Mouse (Mus musculus): ENCODE data around the gene Rbp7.
A peak's percentile ranks its signal among the peaks of the same experiment; 100 is the strongest.
"Not testable (repeated sequence)": the region's sequence is repeated elsewhere in the genome, so short reads cannot be mapped to it uniquely, and the experiment has no call there.

Rbp7 gene

DNA sequence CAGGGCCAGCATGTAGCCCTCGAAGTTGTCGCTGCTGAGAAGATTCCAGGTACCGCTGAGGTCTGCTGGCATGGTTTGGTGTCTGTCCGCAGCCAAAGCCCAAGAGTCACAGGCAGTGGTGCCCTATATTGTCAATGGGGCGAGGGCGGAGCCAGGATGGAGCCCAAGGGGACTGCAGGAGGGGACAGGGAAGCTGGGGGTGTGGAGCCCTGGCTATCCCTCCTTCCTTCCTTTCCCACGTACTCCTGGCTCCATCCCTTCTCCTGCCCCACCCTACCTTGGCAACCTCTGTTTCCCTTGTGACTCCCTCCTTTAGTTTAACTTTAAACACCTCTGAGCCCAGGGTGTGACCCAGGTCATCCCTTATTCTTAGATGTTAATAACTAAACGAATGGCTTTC lies at the start of gene Rbp7:
Rbp7 (minus strand) TSS at position 100 of the 400 bp plus-strand sequence.
- no peak for DNase-seq (ENCODE audit: extremely low spot score, low read depth, low spot score)

DNA sequence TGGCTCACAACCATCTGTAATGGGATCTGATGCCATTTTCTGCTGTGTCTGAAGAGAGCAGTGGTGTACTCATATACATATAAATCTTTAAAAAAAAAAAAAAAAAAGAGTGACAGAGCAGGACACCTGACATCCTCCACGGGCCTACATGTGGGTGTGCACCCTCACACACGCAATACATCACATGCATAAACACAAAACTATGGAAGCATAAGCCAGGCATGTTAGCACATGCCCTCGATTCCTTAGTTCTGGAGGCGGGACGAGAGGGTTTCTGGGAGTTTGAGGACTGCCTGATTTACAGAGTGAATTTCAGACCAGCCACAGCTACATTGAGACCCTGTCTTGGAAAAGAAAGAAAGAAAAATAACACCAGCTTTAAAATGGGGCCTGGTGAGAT lies 49.6 kb upstream of the Rbp7 start:
- DNase-seq (ENCODE audit: extremely low spot score, low read depth, low spot score): no peak

DNA sequence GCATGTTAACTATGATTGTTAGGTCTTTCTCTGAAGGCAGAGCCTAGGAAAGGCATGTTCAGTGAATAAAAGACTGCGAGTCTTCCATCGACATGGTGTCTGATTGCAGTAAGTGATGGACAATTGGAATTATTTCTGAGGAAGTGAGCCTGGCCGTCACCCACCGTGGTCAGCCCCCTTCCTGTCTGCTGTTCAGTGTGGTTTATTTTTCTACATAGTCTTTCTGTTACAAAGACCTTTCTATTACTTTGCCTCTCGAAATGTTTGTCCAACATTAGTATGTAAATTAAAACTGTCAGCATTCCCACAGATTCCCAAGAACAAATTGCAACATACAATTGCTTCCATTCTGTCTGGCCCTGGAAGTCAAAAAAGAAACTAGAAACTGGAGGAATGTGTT lies 45.0 kb upstream of the Rbp7 start:
- DNase-seq (ENCODE audit: extremely low spot score, low read depth, low spot score): no peak

DNA sequence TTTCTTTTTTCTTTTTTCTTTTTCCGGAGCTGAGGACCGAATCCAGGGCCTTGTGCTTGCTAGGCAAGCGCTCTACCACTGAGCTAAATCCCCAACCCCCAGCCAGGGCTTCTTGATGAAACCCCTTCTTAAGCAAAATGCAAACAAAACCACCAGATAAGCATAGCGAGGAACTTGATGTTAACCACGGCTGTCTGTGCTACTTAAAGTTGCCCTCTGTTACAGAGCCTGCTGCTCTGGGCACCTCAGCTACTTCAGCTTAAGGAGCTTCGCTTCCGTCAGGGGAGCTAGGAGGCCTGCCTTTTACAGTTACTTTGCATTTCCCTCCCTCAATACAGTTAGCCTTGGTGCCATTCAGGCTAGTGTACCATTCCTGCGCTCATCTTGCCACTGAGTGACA lies 44.1 kb upstream of the Rbp7 start:
- no peak for DNase-seq (ENCODE audit: extremely low spot score, low read depth, low spot score)

DNA sequence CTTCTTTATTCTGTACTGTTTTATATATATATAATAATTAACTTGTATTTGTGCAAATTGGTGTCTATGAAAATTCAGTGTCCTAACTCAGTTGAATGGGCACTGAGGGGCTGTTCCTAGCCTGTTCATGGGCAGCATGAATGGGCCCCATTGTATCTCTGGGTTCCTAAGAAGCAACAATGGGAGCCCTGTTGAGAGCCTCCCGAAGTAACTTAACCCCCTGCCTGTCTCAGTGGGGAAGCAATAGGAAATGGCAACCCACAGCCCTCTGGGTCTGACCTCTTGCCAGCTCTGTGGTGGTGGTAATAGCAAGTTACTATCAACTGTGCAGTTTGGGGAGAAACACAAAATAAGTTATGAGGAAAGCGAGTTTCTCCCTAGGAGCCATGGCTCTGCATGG lies 41.8 kb upstream of the Rbp7 start:
- DNase-seq (ENCODE audit: extremely low spot score, low read depth, low spot score): no peak

DNA sequence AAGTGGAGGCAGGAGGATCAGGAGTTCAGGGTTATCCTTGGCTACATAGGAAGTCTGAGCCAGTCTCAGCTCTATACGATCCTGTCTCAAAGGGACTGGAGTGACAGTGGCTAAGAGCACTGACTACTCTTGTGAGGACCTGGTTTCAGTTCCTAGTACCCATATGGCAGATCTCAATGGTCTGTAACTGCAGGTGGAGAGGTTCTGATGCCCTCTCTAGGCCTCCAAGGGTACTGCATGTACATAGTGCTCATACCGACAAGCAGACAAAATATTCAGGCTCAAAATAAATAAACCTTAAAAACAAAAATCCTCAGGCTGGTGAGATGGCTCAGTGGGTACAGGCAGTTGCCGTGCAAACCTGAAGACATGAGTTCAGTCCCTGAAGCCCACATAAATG lies 36.4 kb upstream of the Rbp7 start:
- DNase-seq (ENCODE audit: extremely low spot score, low read depth, low spot score): no peak

DNA sequence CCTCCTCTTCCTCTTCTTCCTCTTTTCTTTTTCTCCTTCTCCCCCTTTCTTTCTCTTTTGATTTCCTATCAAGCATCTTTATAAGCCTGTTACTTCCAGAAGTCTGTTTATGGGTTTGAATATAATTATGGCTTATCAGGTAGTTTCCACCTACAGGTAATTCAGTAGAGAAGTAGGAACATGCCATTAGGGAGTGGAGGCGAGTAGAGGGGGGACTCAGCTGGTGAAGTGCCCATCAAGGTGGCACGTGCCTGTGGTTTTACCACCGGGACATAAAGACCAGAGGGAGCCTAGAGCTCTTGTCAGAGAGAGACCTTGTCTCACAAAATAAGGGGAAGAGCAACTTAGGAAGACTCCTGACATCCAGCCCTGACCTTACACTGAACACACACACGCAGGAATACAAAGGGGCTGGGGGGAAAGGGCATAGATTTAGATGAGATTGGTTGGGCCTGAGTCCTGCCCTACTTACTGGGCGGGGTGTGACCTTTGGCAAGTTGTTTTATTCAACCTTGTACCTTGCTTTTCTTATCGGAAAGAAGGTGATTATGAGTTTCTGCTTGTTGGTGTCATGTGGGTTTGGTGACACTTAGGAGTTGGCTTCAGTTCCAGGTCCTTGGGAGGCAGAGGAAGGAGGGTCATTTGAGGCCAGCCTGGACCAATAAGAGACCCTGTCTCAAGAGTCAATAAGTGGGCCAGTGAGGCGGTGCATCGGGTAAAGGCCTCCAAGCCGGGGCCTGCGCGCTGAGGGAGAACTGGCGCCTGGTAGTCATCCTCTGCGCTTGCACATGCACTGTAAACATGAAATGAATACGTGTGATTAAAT lies 34.9 kb upstream of the Rbp7 start:
- DNase-seq (ENCODE audit: extremely low spot score, low read depth, low spot score): no peak

DNA sequence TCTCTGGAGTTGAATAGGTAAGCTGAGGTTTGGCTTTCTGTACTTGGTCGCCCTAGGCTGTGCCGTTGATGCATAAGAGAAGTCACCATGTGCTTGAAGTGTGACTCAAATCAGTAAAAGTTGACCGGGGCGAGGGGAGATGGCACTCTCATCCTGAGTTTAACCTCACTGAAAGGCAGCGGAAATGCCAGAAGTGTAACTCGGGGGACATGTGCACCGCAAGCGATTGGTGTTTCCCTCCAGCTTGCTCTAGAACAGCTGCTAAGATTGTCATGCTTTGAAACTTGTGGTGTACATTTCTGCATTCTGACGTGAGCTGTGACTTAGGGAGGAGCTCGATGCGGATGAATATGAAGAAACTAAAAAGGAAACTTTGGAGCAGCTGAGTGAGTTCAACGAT lies 33.0 kb upstream of the Rbp7 start:
- DNase-seq (ENCODE audit: extremely low spot score, low read depth, low spot score): no peak

DNA sequence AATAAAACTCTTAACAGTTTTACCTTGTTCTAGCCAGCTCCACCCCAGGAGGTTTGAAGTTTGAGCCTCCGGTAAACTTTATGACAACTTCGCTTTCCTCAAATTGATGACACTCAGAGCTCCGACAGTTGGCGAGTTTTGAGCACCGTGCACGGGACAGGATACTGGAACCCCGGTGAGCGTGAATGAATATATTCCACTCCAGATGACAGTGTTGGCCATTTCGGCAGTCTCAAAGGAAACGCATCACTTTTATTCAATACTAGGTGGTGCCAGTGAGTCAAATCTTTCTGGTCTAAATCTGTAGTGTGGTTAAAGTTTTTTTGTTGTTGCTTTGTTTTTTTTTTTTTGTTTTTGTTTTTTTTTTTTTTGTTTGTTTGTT lies 31.0 kb upstream of the Rbp7 start:
- no peak for DNase-seq (ENCODE audit: extremely low spot score, low read depth, low spot score)

DNA sequence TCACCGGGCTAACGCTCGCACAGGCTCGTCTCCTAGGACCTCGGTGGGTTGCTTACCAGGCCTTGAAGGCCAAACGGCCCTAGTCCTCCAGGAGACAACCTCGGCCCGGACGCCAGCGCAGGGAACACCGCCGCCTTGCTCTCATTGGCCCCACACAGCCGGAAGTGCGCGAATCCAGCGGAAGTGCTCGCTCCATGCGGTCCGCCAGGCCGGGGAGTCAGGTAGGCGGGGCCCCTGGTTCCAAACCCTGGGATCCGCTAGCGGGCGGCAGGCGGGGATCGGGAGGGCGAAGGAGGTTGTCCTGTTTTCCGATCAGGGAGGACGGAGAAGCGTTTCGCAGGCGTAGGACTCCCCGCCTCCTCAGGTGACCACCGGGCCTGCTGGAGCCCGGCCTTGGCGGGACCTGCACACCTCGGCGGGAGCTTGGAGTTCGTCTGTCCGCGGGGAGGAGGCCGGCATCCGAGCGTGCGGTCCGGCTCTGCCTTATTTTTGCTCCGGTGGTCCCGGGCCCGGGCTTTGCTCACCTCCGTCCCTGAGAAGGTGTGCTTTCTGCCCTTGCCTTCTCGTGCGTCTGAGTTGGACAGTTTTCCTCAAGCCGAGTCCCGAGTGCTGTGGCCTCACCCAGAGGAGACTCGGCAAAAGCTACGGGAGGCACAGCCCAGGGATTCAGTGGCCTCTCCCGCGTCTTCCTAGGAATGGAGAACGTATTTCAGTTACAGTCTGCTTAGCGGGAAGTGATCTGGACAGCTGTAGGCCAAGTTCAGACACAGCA lies 30.5 kb upstream of the Rbp7 start, which contains the start of the genes Nmnat1 and Lzic:
Nmnat1 (minus strand) TSS at position 150 of the 772 bp plus-strand sequence.
Lzic (plus strand) TSS at position 177 of the 772 bp plus-strand sequence.
- peak; percentile 79 for DNase-seq (ENCODE audit: extremely low spot score, low read depth, low spot score)

DNA sequence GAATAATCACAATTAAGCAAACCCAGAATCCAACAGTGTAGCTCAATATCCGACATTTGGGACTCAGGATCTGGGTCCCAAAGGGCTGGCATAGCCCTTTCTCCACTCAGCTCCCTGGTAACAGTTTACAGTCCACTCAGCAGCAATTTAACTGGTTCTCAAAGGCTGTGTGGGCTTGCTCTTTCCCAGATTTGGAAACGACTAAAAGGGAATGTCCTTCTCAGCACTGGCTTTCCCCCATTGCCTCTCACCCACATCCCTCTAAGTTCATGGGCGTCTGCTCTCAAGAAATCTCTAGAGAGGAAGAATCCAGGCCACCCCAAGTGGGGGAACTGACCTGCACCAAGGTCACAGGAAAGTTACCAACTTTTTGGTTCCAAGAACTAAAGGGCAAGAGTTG lies 29.8 kb upstream of the Rbp7 start:
- no peak for DNase-seq (ENCODE audit: extremely low spot score, low read depth, low spot score)

DNA sequence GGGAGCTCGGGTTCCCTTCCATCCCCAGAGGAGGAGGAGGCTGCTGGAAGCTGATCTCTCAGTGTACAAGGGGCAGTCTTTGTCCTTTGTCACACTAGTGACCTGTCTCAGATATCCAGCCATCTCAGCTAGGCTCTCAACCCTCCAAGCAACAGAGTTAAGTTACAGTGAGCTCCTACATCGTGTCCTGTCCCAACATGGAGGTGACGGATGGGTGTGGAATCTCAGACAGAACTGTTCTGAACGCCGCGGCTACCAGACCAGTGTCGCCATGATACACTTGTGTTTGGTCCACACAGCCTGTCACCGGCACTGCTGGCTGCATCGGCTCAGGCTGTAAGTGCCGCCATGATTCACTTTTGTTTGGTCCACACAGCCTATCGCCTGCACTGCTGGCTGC lies 22.3 kb upstream of the Rbp7 start, which contains the start of gene Tmem274:
Tmem274 (plus strand) TSS at position 301 of the 400 bp plus-strand sequence.
- DNase-seq (ENCODE audit: extremely low spot score, low read depth, low spot score): no peak

DNA sequence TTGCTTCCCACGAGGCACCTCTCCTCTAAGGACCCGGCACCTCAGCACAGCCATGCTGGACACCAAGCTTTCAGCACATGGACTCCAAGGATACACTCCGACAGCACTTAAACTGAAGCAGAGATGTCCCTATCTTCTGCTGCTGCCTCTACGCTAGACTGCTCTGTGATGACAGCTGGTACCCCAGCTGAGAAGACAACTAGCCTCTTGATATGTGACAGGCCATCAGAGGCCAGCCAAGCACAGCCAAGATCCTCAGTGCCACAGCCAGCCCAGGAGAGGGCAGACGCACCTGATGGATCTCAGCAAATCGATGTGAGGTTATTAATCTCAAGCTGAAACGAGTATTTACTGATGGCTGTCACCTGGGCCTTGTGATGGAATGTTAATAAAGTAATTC lies 20.3 kb upstream of the Rbp7 start:
- no peak for DNase-seq (ENCODE audit: extremely low spot score, low read depth, low spot score)

DNA sequence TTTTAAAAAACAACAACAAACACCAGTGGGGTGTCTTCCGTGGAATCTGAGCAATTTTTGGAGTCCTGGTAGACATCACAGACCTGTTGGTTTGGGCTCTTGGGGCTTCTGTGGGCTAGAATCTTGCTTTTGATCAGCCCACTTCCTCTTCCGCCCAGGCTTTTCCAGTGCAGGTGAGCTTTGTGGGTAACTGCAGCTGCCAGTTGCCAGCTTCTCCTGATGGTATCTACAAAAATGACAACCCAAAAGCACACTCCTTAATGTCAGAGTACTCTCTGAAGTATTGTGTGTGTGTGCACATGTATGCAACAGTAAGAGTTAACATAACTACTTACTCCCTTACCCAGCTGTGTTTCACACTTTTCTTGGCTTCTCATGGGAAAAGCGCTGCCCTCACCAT lies 14.8 kb upstream of the Rbp7 start:
- DNase-seq (ENCODE audit: extremely low spot score, low read depth, low spot score): no peak

DNA sequence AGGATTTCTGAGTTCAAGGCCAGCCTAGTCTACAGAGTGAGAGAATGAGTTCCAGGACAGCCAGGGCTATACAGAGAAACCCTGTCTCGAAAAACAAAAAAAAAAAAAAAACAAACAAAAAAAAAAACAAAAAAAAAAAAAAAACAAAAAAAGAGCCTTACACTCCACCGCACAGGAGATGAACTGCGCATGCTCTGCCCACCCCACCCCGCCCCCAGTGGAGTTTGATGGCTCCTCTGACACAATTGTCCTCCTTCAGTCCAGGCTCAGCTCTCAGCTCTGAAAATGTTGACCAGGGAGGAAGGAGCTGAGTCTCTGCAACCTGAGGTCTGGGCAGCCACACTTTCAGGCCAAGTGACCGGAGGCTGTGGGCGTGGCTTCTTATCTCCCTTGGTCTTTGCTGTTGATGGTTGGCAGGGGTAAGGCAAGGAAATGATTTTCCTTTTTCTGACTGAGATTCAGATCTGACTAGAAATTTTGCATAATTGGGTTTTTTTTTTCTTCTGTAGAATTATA lies 8.7 kb upstream of the Rbp7 start:
- DNase-seq (ENCODE audit: extremely low spot score, low read depth, low spot score): no peak

DNA sequence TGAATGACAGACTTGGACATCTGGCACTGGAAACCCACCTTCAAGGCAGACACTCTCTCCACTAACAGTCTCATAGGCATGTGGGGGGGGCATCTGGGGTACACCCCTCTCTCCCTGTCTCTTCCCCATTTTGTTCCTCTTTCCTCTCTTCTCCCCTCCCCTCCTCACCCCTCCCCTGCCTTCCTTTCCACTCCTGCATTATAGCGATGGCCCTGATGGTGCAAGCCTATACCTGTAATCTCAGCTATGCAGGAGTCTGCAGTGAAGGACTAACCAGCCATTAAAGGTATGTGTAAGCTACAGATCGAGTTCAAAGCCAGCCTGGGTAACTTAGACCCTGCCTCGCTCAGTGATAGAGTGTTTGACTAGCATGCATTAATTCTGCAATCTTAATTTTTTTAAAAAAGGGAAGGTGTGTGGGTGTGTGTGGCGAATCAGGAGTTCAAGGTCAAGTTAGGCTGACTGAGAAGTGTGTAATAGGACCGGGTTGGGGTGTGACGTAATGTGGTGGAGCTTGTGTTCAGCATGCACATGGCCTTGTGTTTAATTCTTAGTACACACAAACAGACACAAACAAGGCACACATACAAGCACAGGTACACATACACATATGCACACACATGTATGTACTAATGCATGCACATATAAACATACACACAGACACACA lies 7.7 kb upstream of the Rbp7 start:
- DNase-seq (ENCODE audit: extremely low spot score, low read depth, low spot score): no peak

DNA sequence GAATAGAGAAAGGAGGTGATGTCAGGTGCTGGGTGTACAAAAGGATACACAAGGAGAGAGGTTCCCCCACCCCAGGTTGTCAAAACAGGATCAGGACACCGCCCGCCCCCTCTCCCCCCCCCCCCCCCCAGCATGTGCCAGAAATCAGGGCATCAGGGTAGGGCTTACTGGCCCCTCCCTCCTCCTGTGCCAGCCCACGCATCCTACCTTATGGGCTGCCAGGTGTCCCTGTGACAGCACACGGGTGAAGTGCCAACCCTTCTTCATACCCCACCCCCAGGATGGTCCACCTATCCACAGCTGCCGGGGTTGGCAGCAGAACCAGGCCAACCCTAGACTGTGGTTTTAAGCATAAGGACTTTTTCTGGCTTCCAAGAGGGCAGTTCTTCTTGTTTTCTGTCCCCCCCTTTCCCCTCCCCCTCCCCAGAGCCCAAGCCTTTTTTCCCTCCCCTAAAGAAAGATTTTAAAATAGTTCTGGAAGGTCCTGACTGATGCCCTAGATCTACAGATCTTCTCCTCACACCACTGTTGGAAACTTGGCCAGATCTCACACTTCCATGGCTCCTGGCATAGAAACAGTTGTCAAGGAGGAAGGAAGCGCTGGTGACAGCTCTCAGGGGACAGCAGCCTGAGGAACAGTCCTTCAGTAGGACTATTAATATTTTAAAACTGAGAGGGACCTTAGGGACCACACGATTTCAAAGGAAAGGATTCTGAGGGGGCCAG lies 7.0 kb upstream of the Rbp7 start:
- DNase-seq (ENCODE audit: extremely low spot score, low read depth, low spot score): no peak

DNA sequence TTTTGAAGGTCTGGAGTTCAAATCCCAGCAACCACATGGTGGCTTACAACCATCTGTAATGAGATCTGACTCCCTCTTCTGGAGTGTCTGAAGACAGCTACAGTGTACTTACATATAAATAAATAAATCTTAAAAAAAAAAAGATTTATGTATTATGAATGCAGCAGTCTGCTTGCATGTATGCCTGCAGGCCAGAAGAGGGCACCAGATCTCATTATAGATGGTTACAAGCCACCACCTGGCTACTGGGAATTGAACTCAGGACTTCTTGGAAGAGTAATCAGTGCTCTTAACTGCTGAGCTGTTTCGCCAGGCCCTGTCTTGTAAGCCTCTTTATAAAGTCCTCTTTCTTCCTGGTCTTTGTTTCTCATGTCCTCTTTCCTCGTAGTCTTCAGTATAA lies 5.7 kb upstream of the Rbp7 start:
- not testable (repeated sequence) for DNase-seq (ENCODE audit: extremely low spot score, low read depth, low spot score)

DNA sequence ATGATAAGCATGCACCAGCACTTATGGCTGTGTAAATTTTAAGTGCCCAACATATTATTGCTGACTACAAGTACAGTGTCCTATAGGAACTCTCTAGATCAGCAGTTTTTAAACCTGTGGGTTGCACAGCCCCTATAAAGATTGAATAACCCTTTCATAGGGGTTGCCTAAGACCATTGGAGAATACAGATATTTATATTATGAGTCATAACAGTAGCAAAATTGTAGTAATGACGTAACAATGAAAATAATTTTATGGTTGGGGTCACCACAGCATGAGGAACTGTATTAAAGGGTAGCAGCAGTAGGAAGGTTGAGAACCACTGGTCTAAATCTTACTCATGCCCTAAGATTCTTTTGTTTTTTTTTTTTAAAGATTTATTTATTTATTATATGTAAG lies 4.6 kb upstream of the Rbp7 start:
- DNase-seq (ENCODE audit: extremely low spot score, low read depth, low spot score): no peak

DNA sequence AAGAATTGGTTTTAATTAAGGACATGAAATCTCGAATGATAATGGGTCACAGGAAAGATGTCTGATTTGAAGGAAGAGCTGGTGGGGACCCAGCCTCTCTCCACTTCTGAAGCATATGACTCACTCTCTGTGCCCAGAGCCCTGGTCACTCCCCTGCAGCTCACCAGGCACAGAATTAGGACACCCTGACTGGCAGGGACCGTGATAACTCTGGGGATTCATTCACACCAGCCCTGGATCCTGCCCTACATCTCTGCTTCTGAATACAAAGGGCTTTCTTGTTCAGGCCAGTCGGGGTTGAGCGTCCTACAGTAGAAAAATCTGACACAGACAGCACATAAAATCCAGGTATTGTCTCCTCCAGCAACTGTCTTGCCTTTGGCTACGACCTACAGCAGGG lies 3.7 kb upstream of the Rbp7 start:
- DNase-seq (ENCODE audit: extremely low spot score, low read depth, low spot score): no peak

All from hindlimb bud, embryonic 11.5 days (tissue).